Mouse (Mus musculus): ENCODE measurements around the gene Sntb2. TPM values are rescaled to one million over a fixed set of nuclear protein-coding genes. Genes with fewer than 3 reads are reported as not detected.
"Not testable (repeated sequence)": the region's sequence is repeated elsewhere in the genome, so short reads cannot be mapped to it uniquely, and the experiment has no call there.

The Sntb2 gene
- polyA plus RNA-seq, 1 experiment from 2014 or later: 18.6 TPM

GRCm38 (mm10) chr8:106908291-106908690 lies 27.3 kb upstream of the Sntb2 start:
- H3K4me2 ChIP-seq: no peak overlapping the region
- ATAC-seq (ENCODE audit: insufficient number of reproducible peaks, insufficient read depth, low FRiP score, low TSS enrichment, low read depth): no peak
- H3K27me3 ChIP-seq: no peaks in the 10 kb centered on the region
- H3K9me3 ChIP-seq: no peaks in the 10 kb centered on the region
- H3K4me3 ChIP-seq (replicated peaks): no peak overlapping the region
- no peaks in the 10 kb centered on the region for H3K4me1 ChIP-seq (replicated peaks)
- peaks cover 85% of the 10 kb centered on the region for H3K36me3 ChIP-seq
- H3K27ac ChIP-seq: no peak overlapping the region
- H3K9ac ChIP-seq (replicated peaks): no peak overlapping the region
- WGBS: 96% methylated on average over 7 of the region's 7 CpGs

GRCm38 (mm10) chr8:106913631-106914030 lies 21.9 kb upstream of the Sntb2 start:
- H3K9ac ChIP-seq (replicated peaks): no peak overlapping the region
- no peak overlapping the region for H3K4me3 ChIP-seq (replicated peaks)
- no peak for ATAC-seq (ENCODE audit: insufficient number of reproducible peaks, insufficient read depth, low FRiP score, low TSS enrichment, low read depth)
- H3K27me3 ChIP-seq: no peaks in the 10 kb centered on the region
- H3K27ac ChIP-seq: no peak overlapping the region
- H3K4me2 ChIP-seq: no peak overlapping the region
- H3K4me1 ChIP-seq (replicated peaks): no peaks in the 10 kb centered on the region
- WGBS: 97% methylated on average over 10 of the region's 10 CpGs
- no peaks in the 10 kb centered on the region for H3K9me3 ChIP-seq
- peaks cover 84% of the 10 kb centered on the region for H3K36me3 ChIP-seq

GRCm38 (mm10) chr8:106919721-106920394 lies 15.7 kb upstream of the Sntb2 start:
- Histone ChIP-seq H3K4me2 (no peak overlapping the region), H3K27me3 (no peaks in the 10 kb centered on the region), H3K27ac (no peak overlapping the region), H3K4me3 (replicated peaks) (no peak overlapping the region), H3K36me3 (peaks cover 85% of the 10 kb centered on the region), H3K4me1 (replicated peaks) (0 out of 2 replicates have a peak, but pooled peaks cover 3% of the 10 kb centered on the region), H3K9ac (replicated peaks) (no peak overlapping the region), H3K9me3 (no peaks in the 10 kb centered on the region)
- no peak for ATAC-seq (ENCODE audit: insufficient number of reproducible peaks, insufficient read depth, low FRiP score, low TSS enrichment, low read depth)
- 91% methylated on average over 8 of the region's 8 CpGs for WGBS

- Histone ChIP-seq H3K4me3 (replicated peaks) (no peak overlapping the region), H3K4me1 (replicated peaks) (0 out of 2 replicates have a peak, but pooled peaks cover 3% of the 10 kb centered on the region), H3K27ac (no peak overlapping the region), H3K36me3 (peaks cover 80% of the 10 kb centered on the region), H3K27me3 (no peaks in the 10 kb centered on the region), H3K9me3 (no peaks in the 10 kb centered on the region), H3K4me2 (no peak overlapping the region), H3K9ac (replicated peaks) (no peak overlapping the region)
- ATAC-seq (ENCODE audit: insufficient number of reproducible peaks, insufficient read depth, low FRiP score, low TSS enrichment, low read depth): no peak
- 97% methylated on average over 5 of the region's 5 CpGs for WGBS
These were observed 15.2 kb upstream of the Sntb2 start for GRCm38 (mm10) chr8:106920395-106920741.

- Histone ChIP-seq H3K4me3 (replicated peaks) (no peak overlapping the region), H3K36me3 (peaks cover 44% of the 10 kb centered on the region), H3K9ac (replicated peaks) (no peak overlapping the region), H3K27me3 (no peaks in the 10 kb centered on the region), H3K4me2 (no peak overlapping the region), H3K27ac (no peak overlapping the region), H3K4me1 (replicated peaks) (peaks cover 4% of the 10 kb centered on the region; the same call in 1 of the 2 replicates), H3K9me3 (no peaks in the 10 kb centered on the region)
- WGBS: 84% methylated on average over 4 of the region's 4 CpGs
- no peak for ATAC-seq (ENCODE audit: insufficient number of reproducible peaks, insufficient read depth, low FRiP score, low TSS enrichment, low read depth)
These were observed 11.5 kb upstream of the Sntb2 start for GRCm38 (mm10) chr8:106924057-106924456.

GRCm38 (mm10) chr8:106924904-106925349 lies 10.6 kb upstream of the Sntb2 start:
- Histone ChIP-seq H3K4me2 (no peak overlapping the region), H3K27ac (no peak overlapping the region), H3K36me3 (peaks cover 35% of the 10 kb centered on the region), H3K4me1 (replicated peaks) (peaks cover 13% of the 10 kb centered on the region), H3K9ac (replicated peaks) (no peak overlapping the region), H3K4me3 (replicated peaks) (no peak overlapping the region), H3K9me3 (no peaks in the 10 kb centered on the region), H3K27me3 (no peaks in the 10 kb centered on the region)
- ATAC-seq (ENCODE audit: insufficient number of reproducible peaks, insufficient read depth, low FRiP score, low TSS enrichment, low read depth): no peak
- 88% methylated on average over 8 of the region's 8 CpGs for WGBS

GRCm38 (mm10) chr8:106925446-106925845 lies 10.1 kb upstream of the Sntb2 start:
- H3K9me3 ChIP-seq: no peaks in the 10 kb centered on the region
- H3K4me1 ChIP-seq (replicated peaks): peaks cover 16% of the 10 kb centered on the region
- WGBS: 86% methylated on average over 4 of the region's 4 CpGs
- H3K9ac ChIP-seq (replicated peaks): no peak overlapping the region
- peaks cover 30% of the 10 kb centered on the region for H3K36me3 ChIP-seq
- ATAC-seq (ENCODE audit: insufficient number of reproducible peaks, insufficient read depth, low FRiP score, low TSS enrichment, low read depth): no peak
- H3K27me3 ChIP-seq: no peaks in the 10 kb centered on the region
- no peak overlapping the region for H3K27ac ChIP-seq
- no peak overlapping the region for H3K4me2 ChIP-seq
- no peak overlapping the region for H3K4me3 ChIP-seq (replicated peaks)

- Histone ChIP-seq H3K4me3 (replicated peaks) (no peak overlapping the region), H3K4me1 (replicated peaks) (peaks cover 29% of the 10 kb centered on the region), H3K27ac (no peak overlapping the region), H3K4me2 (no peak overlapping the region), H3K9ac (replicated peaks) (no peak overlapping the region), H3K36me3 (peaks cover 14% of the 10 kb centered on the region), H3K9me3 (no peaks in the 10 kb centered on the region), H3K27me3 (no peaks in the 10 kb centered on the region)
- 56% methylated on average over 4 of the region's 4 CpGs for WGBS
- no peak for ATAC-seq (ENCODE audit: insufficient number of reproducible peaks, insufficient read depth, low FRiP score, low TSS enrichment, low read depth)
These were observed 8.3 kb upstream of the Sntb2 start for GRCm38 (mm10) chr8:106927247-106927646.

- ATAC-seq (ENCODE audit: insufficient number of reproducible peaks, insufficient read depth, low FRiP score, low TSS enrichment, low read depth); H3K27ac ChIP-seq; H3K27me3 ChIP-seq; H3K36me3 ChIP-seq; H3K4me3 ChIP-seq (replicated peaks); H3K9ac ChIP-seq (replicated peaks); H3K9me3 ChIP-seq; H3K4me2 ChIP-seq: not testable (repeated sequence)
- 95% methylated on average over 11 of the region's 11 CpGs for WGBS
- peaks cover 37% of the 10 kb centered on the region for H3K4me1 ChIP-seq (replicated peaks)
These were observed 7.4 kb upstream of the Sntb2 start for GRCm38 (mm10) chr8:106928182-106928581.

GRCm38 (mm10) chr8:106929155-106929913 lies 6.2 kb upstream of the Sntb2 start:
- no peak overlapping the region for H3K27ac ChIP-seq
- WGBS: 6% methylated on average over 6 of the region's 6 CpGs

GRCm38 (mm10) chr8:106929921-106930320 lies 5.6 kb upstream of the Sntb2 start:
- Histone ChIP-seq H3K4me3 (replicated peaks) (no peak overlapping the region), H3K27ac (no peak overlapping the region), H3K27me3 (no peaks in the 10 kb centered on the region), H3K36me3 (no peaks in the 10 kb centered on the region), H3K4me1 (replicated peaks) (peaks cover 34% of the 10 kb centered on the region), H3K4me2 (no peak overlapping the region), H3K9ac (replicated peaks) (no peak overlapping the region), H3K9me3 (no peaks in the 10 kb centered on the region)
- WGBS: 76% methylated on average over 5 of the region's 5 CpGs
- no peak for ATAC-seq (ENCODE audit: insufficient number of reproducible peaks, insufficient read depth, low FRiP score, low TSS enrichment, low read depth)

More at GRCm38 (mm10) chr8:106929155-106929913, 6.2 kb upstream of the Sntb2 start:
- peaks cover 34% of the 10 kb centered on the region for H3K4me1 ChIP-seq (replicated peaks)
- no peak overlapping the region for H3K9ac ChIP-seq (replicated peaks)
- no peak overlapping the region for H3K4me2 ChIP-seq
- no peak overlapping the region for H3K4me3 ChIP-seq (replicated peaks)
- H3K27me3 ChIP-seq: no peaks in the 10 kb centered on the region
- H3K36me3 ChIP-seq: no peaks in the 10 kb centered on the region
- no peak for ATAC-seq (ENCODE audit: insufficient number of reproducible peaks, insufficient read depth, low FRiP score, low TSS enrichment, low read depth)
- H3K9me3 ChIP-seq: no peaks in the 10 kb centered on the region
